Mouse (Mus musculus): Measurements from ENCODE around the gene Gm21958. TPM values are rescaled to one million over a fixed set of nuclear protein-coding genes. Genes with fewer than 3 reads are reported as not detected.

Gm21958 gene
- total and polyA plus RNA-seq, 3 experiments = 0.45 TPM; not detected in 2

- TF ChIP-seq ZC3H11A (IDR thresholded peaks at IDR 0.05; ENCODE audit: low read depth, low read length) (0 out of 2 replicates have a peak, but pooled peaks have one; percentile 13), CTCF (IDR thresholded peaks at IDR 0.05 in 2 of 3, conservative IDR thresholded peaks at IDR 0.05 in 1 of 3; ENCODE audit: control insufficient read depth in 1 of 3, insufficient read depth in 1 of 3, low read depth in 2 of 3, low read length in 3 of 3, poor library complexity in 1 of 3, severe bottlenecking in 1 of 3) (peak in 1 of 3 experiments; percentile 51; a peak in 2 of 6 replicates), SMC3 (IDR thresholded peaks at IDR 0.05; ENCODE audit: low read depth, low read length) (peak; percentile 28; the same call in 1 of the 2 replicates), JUND (IDR thresholded peaks at IDR 0.05; ENCODE audit: low read depth, low read length) (no peak), TBP (IDR thresholded peaks at IDR 0.05; ENCODE audit: low read depth, low read length) (no peak), RAD21 (IDR thresholded peaks at IDR 0.05; ENCODE audit: low read depth, low read length) (peak; percentile 49), POLR2AphosphoS2 (IDR thresholded peaks at IDR 0.05; ENCODE audit: low read length) (no peak)
- H3K4me3 ChIP-seq (ENCODE audit: control insufficient read depth in 1 of 2, insufficient read depth in 1 of 2, low read depth in 2 of 2, low read length in 2 of 2) = no peak overlapping the region
- no peaks in the 10 kb centered on the region; a peak in 3 of 4 replicates for H3K4me1 ChIP-seq (ENCODE audit: control insufficient read depth in 1 of 2, insufficient read depth in 2 of 2, low read length in 2 of 2)
- H3K27ac ChIP-seq (ENCODE audit: control insufficient read depth, low read depth, low read length) = no peak overlapping the region
- H3K79me2 ChIP-seq (ENCODE audit: control insufficient read depth, insufficient read depth, low read length, poor library complexity) = no peaks in the 10 kb centered on the region
- no peaks in the 10 kb centered on the region for H3K9me3 ChIP-seq (replicated peaks; ENCODE audit: insufficient read depth, low read length)
- DNase-seq (ENCODE audit: low read depth, low spot score) = no peak
- no peaks in the 10 kb centered on the region; a peak in 1 of 4 replicates for H3K27me3 ChIP-seq (ENCODE audit: control insufficient read depth in 1 of 2, insufficient read depth in 2 of 2, low read length in 2 of 2)
- peaks cover 0 to 3% of the 10 kb centered on the region in 2 experiments; a peak in 1 of 4 replicates for H3K36me3 ChIP-seq (ENCODE audit: control insufficient read depth in 1 of 2, insufficient read depth in 2 of 2, low read length in 2 of 2)
- H3K9ac ChIP-seq (ENCODE audit: control insufficient read depth, low read depth, low read length, poor library complexity, severe bottlenecking) = no peak overlapping the region
Measured at GRCm38 (mm10) chr3:54672557-54673529, 41.3 kb downstream of the Gm21958 start.

GRCm38 (mm10) chr3:54672111-54672510 is 42.0 kb downstream of the Gm21958 start:
- H3K9ac ChIP-seq (ENCODE audit: control insufficient read depth, low read depth, low read length, poor library complexity, severe bottlenecking) = no peak overlapping the region
- peaks cover 0 to 3% of the 10 kb centered on the region in 2 experiments; a peak in 1 of 4 replicates for H3K36me3 ChIP-seq (ENCODE audit: control insufficient read depth in 1 of 2, insufficient read depth in 2 of 2, low read length in 2 of 2)
- H3K9me3 ChIP-seq (replicated peaks; ENCODE audit: insufficient read depth, low read length) = no peaks in the 10 kb centered on the region
- TF ChIP-seq TCF12 (IDR thresholded peaks at IDR 0.05; ENCODE audit: low read depth, low read length) = no peak
- no peak for TF ChIP-seq USF1 (IDR thresholded peaks at IDR 0.05; ENCODE audit: low read depth, low read length)
- TF ChIP-seq CTCF (IDR thresholded peaks at IDR 0.05 in 2 of 3, conservative IDR thresholded peaks at IDR 0.05 in 1 of 3; ENCODE audit: control insufficient read depth in 1 of 3, insufficient read depth in 1 of 3, low read depth in 2 of 3, low read length in 3 of 3, poor library complexity in 1 of 3, severe bottlenecking in 1 of 3) = no peak
- TF ChIP-seq NELFE (IDR thresholded peaks at IDR 0.05; ENCODE audit: low read depth, low read length) = no peak
- TF ChIP-seq MEF2A (IDR thresholded peaks at IDR 0.05; ENCODE audit: extremely low read depth, insufficient replicate concordance, low read depth, low read length, poor library complexity, severe bottlenecking) = no peak
- no peak for TF ChIP-seq CHD2 (IDR thresholded peaks at IDR 0.05; ENCODE audit: low read length)
- TF ChIP-seq SIN3A (IDR thresholded peaks at IDR 0.05; ENCODE audit: low read length) = no peak
- TF ChIP-seq ETS1 (IDR thresholded peaks at IDR 0.05; ENCODE audit: low read depth, low read length) = no peak
- TF ChIP-seq JUND (IDR thresholded peaks at IDR 0.05; ENCODE audit: low read depth, low read length) = no peak
- no peak for TF ChIP-seq USF2 (IDR thresholded peaks at IDR 0.05; ENCODE audit: borderline replicate concordance in 1 of 2, insufficient read depth in 1 of 2, low read depth in 1 of 2, low read length in 2 of 2)
- no peak for TF ChIP-seq MAX (IDR thresholded peaks at IDR 0.05; ENCODE audit: low read length)
- TF ChIP-seq EP300 (IDR thresholded peaks at IDR 0.05; ENCODE audit: low read depth in 1 of 2, low read length in 2 of 2) = no peak
- no peak for TF ChIP-seq ZNF384 (IDR thresholded peaks at IDR 0.05; ENCODE audit: low read depth, low read length)
- TF ChIP-seq E2F4 (IDR thresholded peaks at IDR 0.05; ENCODE audit: borderline replicate concordance, low read depth, low read length) = no peak
- no peak for TF ChIP-seq RCOR1 (IDR thresholded peaks at IDR 0.05; ENCODE audit: low read depth, low read length)
- no peak for TF ChIP-seq ZC3H11A (IDR thresholded peaks at IDR 0.05; ENCODE audit: low read depth, low read length)
- no peak for TF ChIP-seq GATA1 (IDR thresholded peaks at IDR 0.05; ENCODE audit: low read depth, low read length)
- no peak for DNase-seq (ENCODE audit: low read depth, low spot score)
- H3K4me1 ChIP-seq (ENCODE audit: control insufficient read depth in 1 of 2, insufficient read depth in 2 of 2, low read length in 2 of 2) = no peaks in the 10 kb centered on the region; a peak in 3 of 4 replicates
- no peak overlapping the region for H3K27ac ChIP-seq (ENCODE audit: control insufficient read depth, low read depth, low read length)
- H3K4me3 ChIP-seq (ENCODE audit: control insufficient read depth in 1 of 2, insufficient read depth in 1 of 2, low read depth in 2 of 2, low read length in 2 of 2) = no peak overlapping the region
- H3K27me3 ChIP-seq (ENCODE audit: control insufficient read depth in 1 of 2, insufficient read depth in 2 of 2, low read length in 2 of 2) = no peaks in the 10 kb centered on the region; a peak in 1 of 4 replicates
- H3K79me2 ChIP-seq (ENCODE audit: control insufficient read depth, insufficient read depth, low read length, poor library complexity) = no peaks in the 10 kb centered on the region

Data from MEL (cell line).